Mouse (Mus musculus): ENCODE measurements around the gene Sox14. TPM values are rescaled to one million over a fixed set of nuclear protein-coding genes. Genes with fewer than 3 reads are reported as not detected.

Gene Sox14
- polyA plus RNA-seq, 1 experiment from 2014 or later = 1.9 TPM

DNA sequence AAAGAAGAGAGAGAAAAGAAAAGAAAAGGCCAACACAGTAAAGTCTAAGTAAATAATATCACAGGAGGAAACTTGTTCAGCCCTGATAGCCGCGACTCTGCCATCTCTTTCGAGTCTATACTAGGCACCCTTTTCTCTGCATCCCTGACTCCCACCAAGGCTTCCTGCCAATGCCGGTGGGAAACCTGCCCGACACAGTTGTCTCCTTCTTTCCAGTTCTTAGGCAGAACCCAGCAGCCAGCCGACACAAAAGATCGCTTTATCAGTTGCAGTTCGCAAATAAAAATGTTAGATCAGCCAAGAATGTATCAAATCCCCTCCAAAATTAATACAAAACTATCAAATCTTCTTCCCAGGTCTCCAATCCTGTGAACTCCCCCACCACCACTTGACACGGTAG lies 13.0 kb downstream of the Sox14 start:
- Histone ChIP-seq H3K27me3 (ENCODE audit: control insufficient read depth, insufficient read depth, low read length) (peaks cover 26% of the 10 kb centered on the region), H3K27ac (ENCODE audit: low read depth, low read length) (no peak overlapping the region), H3K9me3 (ENCODE audit: control insufficient read depth, low read length) (no peaks in the 10 kb centered on the region), H3K4me1 (replicated peaks; ENCODE audit: control insufficient read depth, insufficient read depth, low read length) (no peaks in the 10 kb centered on the region), H3K4me2 (ENCODE audit: low read depth, low read length, severe bottlenecking) (no peak overlapping the region), H3K4me3 (ENCODE audit: low read depth, low read length) (no peak overlapping the region), H3K36me3 (ENCODE audit: control insufficient read depth, insufficient read depth, low read length) (no peaks in the 10 kb centered on the region), H3K9ac (ENCODE audit: low read length) (no peak overlapping the region)
- ATAC-seq (replicated peaks; ENCODE audit: low FRiP score) (no peak), DNase-seq (ENCODE audit: low spot score) (no peak)
- 87% methylated on average over 9 of the region's 9 CpGs for WGBS

GRCm38 (mm10) chr9:99854486-99854885 lies 21.5 kb downstream of the Sox14 start:
- Histone ChIP-seq H3K9me3 (ENCODE audit: control insufficient read depth, low read length) (no peaks in the 10 kb centered on the region), H3K4me3 (ENCODE audit: low read depth, low read length) (no peak overlapping the region), H3K4me2 (ENCODE audit: low read depth, low read length, severe bottlenecking) (no peak overlapping the region), H3K27me3 (ENCODE audit: control insufficient read depth, insufficient read depth, low read length) (peaks cover 5% of the 10 kb centered on the region; the same call in 1 of the 2 replicates), H3K9ac (ENCODE audit: low read length) (no peak overlapping the region), H3K4me1 (replicated peaks; ENCODE audit: control insufficient read depth, insufficient read depth, low read length) (0 out of 2 replicates have a peak, but pooled peaks cover 2% of the 10 kb centered on the region), H3K27ac (ENCODE audit: low read depth, low read length) (no peak overlapping the region), H3K36me3 (ENCODE audit: control insufficient read depth, insufficient read depth, low read length) (no peaks in the 10 kb centered on the region)
- 92% methylated on average over 2 of the region's 2 CpGs for WGBS
- DNase-seq (ENCODE audit: low spot score) = no peak
- no peak for ATAC-seq (replicated peaks; ENCODE audit: low FRiP score)

- no peak overlapping the region for H3K27ac ChIP-seq (ENCODE audit: low read depth, low read length)
- H3K9ac ChIP-seq (ENCODE audit: low read length) = no peak overlapping the region
- 27% methylated on average over 11 of the region's 11 CpGs for WGBS
- no peak overlapping the region for H3K4me2 ChIP-seq (ENCODE audit: low read depth, low read length, severe bottlenecking)
- 0 out of 2 replicates have a peak, but pooled peaks cover 2% of the 10 kb centered on the region for H3K4me1 ChIP-seq (replicated peaks; ENCODE audit: control insufficient read depth, insufficient read depth, low read length)
- H3K4me3 ChIP-seq (ENCODE audit: low read depth, low read length) = no peak overlapping the region
- H3K36me3 ChIP-seq (ENCODE audit: control insufficient read depth, insufficient read depth, low read length) = no peaks in the 10 kb centered on the region
- no peak for ATAC-seq (replicated peaks; ENCODE audit: low FRiP score)
- no peaks in the 10 kb centered on the region for H3K9me3 ChIP-seq (ENCODE audit: control insufficient read depth, low read length)
- DNase-seq (ENCODE audit: low spot score) = no peak
- peaks cover 5% of the 10 kb centered on the region; the same call in 1 of the 2 replicates for H3K27me3 ChIP-seq (ENCODE audit: control insufficient read depth, insufficient read depth, low read length)
Measured at GRCm38 (mm10) chr9:99853356-99853755, 22.6 kb downstream of the Sox14 start.

DNA sequence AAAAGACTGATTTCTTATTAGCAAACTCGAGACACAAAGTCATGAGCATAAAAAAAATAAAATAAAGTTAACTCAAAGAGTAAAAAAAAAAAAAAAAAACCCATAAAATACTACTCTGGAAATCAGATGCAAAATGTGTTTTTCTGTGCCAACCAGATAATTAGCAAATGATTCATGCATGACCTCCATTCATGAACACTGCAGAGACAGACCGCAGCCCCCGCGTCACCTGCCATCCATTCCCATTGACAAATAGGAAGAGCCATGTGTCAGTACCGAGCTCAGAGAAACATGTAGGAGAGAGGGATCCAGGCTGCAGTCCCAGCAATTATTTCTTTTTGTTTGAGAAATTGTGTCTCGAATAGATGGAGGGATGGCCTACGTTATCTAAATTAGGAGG lies 25.6 kb downstream of the Sox14 start:
- DNase-seq (ENCODE audit: low spot score) = no peak
- H3K27ac ChIP-seq (ENCODE audit: low read depth, low read length) = no peak overlapping the region
- H3K4me2 ChIP-seq (ENCODE audit: low read depth, low read length, severe bottlenecking) = no peak overlapping the region
- H3K36me3 ChIP-seq (ENCODE audit: control insufficient read depth, insufficient read depth, low read length) = no peaks in the 10 kb centered on the region
- ATAC-seq (replicated peaks; ENCODE audit: low FRiP score) = no peak
- 79% methylated on average over 7 of the region's 7 CpGs for WGBS
- no peaks in the 10 kb centered on the region for H3K9me3 ChIP-seq (ENCODE audit: control insufficient read depth, low read length)
- no peak overlapping the region for H3K4me3 ChIP-seq (ENCODE audit: low read depth, low read length)
- 0 out of 2 replicates have a peak, but pooled peaks cover 2% of the 10 kb centered on the region for H3K4me1 ChIP-seq (replicated peaks; ENCODE audit: control insufficient read depth, insufficient read depth, low read length)
- H3K9ac ChIP-seq (ENCODE audit: low read length) = no peak overlapping the region
- no peaks in the 10 kb centered on the region; the same call in 1 of the 2 replicates for H3K27me3 ChIP-seq (ENCODE audit: control insufficient read depth, insufficient read depth, low read length)

GRCm38 (mm10) chr9:99848327-99848726 lies 27.6 kb downstream of the Sox14 start:
- Histone ChIP-seq H3K27me3 (ENCODE audit: control insufficient read depth, insufficient read depth, low read length) (no peaks in the 10 kb centered on the region; the same call in 1 of the 2 replicates), H3K4me3 (ENCODE audit: low read depth, low read length) (no peak overlapping the region), H3K36me3 (ENCODE audit: control insufficient read depth, insufficient read depth, low read length) (no peaks in the 10 kb centered on the region), H3K9ac (ENCODE audit: low read length) (no peak overlapping the region), H3K4me2 (ENCODE audit: low read depth, low read length, severe bottlenecking) (no peak overlapping the region), H3K27ac (ENCODE audit: low read depth, low read length) (no peak overlapping the region), H3K4me1 (replicated peaks; ENCODE audit: control insufficient read depth, insufficient read depth, low read length) (0 out of 2 replicates have a peak, but pooled peaks cover under 1% of the 10 kb centered on the region), H3K9me3 (ENCODE audit: control insufficient read depth, low read length) (no peaks in the 10 kb centered on the region)
- DNase-seq (ENCODE audit: low spot score) (no peak), ATAC-seq (replicated peaks; ENCODE audit: low FRiP score) (0 out of 2 replicates have a peak, but pooled peaks have one; percentile 30)
- 30% methylated on average over 8 of the region's 8 CpGs for WGBS

GRCm38 (mm10) chr9:99846820-99847219 lies 29.1 kb downstream of the Sox14 start:
- H3K27me3 ChIP-seq (ENCODE audit: control insufficient read depth, insufficient read depth, low read length) = no peaks in the 10 kb centered on the region
- no peaks in the 10 kb centered on the region for H3K36me3 ChIP-seq (ENCODE audit: control insufficient read depth, insufficient read depth, low read length)
- H3K9me3 ChIP-seq (ENCODE audit: control insufficient read depth, low read length) = no peaks in the 10 kb centered on the region
- H3K4me3 ChIP-seq (ENCODE audit: low read depth, low read length) = no peak overlapping the region
- no peaks in the 10 kb centered on the region for H3K4me1 ChIP-seq (replicated peaks; ENCODE audit: control insufficient read depth, insufficient read depth, low read length)
- 2% methylated on average over 4 of the region's 4 CpGs for WGBS
- DNase-seq (ENCODE audit: low spot score) (peak; percentile 88), ATAC-seq (replicated peaks; ENCODE audit: low FRiP score) (peak; percentile 61; the same call in 1 of the 2 replicates)
- no peak overlapping the region for H3K4me2 ChIP-seq (ENCODE audit: low read depth, low read length, severe bottlenecking)
- no peak overlapping the region for H3K27ac ChIP-seq (ENCODE audit: low read depth, low read length)
- no peak overlapping the region for H3K9ac ChIP-seq (ENCODE audit: low read length)

GRCm38 (mm10) chr9:99839367-99839766 lies 36.6 kb downstream of the Sox14 start:
- WGBS = 93% methylated on average over 3 of the region's 3 CpGs
- no peaks in the 10 kb centered on the region for H3K36me3 ChIP-seq (ENCODE audit: control insufficient read depth, insufficient read depth, low read length)
- no peak overlapping the region for H3K27ac ChIP-seq (ENCODE audit: low read depth, low read length)
- DNase-seq (ENCODE audit: low spot score) (no peak), ATAC-seq (replicated peaks; ENCODE audit: low FRiP score) (no peak)
- no peak overlapping the region for H3K4me2 ChIP-seq (ENCODE audit: low read depth, low read length, severe bottlenecking)
- H3K27me3 ChIP-seq (ENCODE audit: control insufficient read depth, insufficient read depth, low read length) = no peaks in the 10 kb centered on the region
- no peak overlapping the region for H3K9ac ChIP-seq (ENCODE audit: low read length)
- no peak overlapping the region for H3K4me3 ChIP-seq (ENCODE audit: low read depth, low read length)
- no peaks in the 10 kb centered on the region for H3K4me1 ChIP-seq (replicated peaks; ENCODE audit: control insufficient read depth, insufficient read depth, low read length)
- H3K9me3 ChIP-seq (ENCODE audit: control insufficient read depth, low read length) = no peaks in the 10 kb centered on the region

DNA sequence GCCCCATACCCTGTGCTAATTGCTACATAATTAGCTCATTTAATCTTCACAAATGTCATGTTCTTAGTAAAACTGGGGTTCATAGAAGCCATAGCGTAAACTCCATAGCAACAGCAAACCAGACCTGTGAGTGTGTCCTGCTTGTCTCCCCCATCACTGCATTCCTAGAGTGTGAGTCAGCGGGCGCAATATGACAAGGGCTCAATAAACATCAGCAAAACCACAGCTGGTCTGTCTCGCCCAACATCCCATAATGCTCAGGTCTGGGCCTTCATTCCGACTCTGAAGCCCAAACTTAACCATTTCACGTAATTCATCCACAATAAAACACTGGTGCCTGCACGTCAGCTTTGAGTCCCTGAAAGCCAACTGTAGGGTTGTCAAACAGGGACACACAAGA lies 37.1 kb downstream of the Sox14 start:
- H3K9ac ChIP-seq (ENCODE audit: low read length) = no peak overlapping the region
- H3K4me2 ChIP-seq (ENCODE audit: low read depth, low read length, severe bottlenecking) = no peak overlapping the region
- no peak overlapping the region for H3K27ac ChIP-seq (ENCODE audit: low read depth, low read length)
- no peaks in the 10 kb centered on the region for H3K9me3 ChIP-seq (ENCODE audit: control insufficient read depth, low read length)
- H3K4me1 ChIP-seq (replicated peaks; ENCODE audit: control insufficient read depth, insufficient read depth, low read length) = no peaks in the 10 kb centered on the region
- no peaks in the 10 kb centered on the region for H3K36me3 ChIP-seq (ENCODE audit: control insufficient read depth, insufficient read depth, low read length)
- no peaks in the 10 kb centered on the region for H3K27me3 ChIP-seq (ENCODE audit: control insufficient read depth, insufficient read depth, low read length)
- 82% methylated on average over 7 of the region's 7 CpGs for WGBS
- H3K4me3 ChIP-seq (ENCODE audit: low read depth, low read length) = no peak overlapping the region
- no peak for DNase-seq (ENCODE audit: low spot score)
- no peak for ATAC-seq (replicated peaks; ENCODE audit: low FRiP score)

GRCm38 (mm10) chr9:99836707-99837106 lies 39.3 kb downstream of the Sox14 start:
- no peak for DNase-seq (ENCODE audit: low spot score)
- H3K4me3 ChIP-seq (ENCODE audit: low read depth, low read length) = no peak overlapping the region
- H3K27ac ChIP-seq (ENCODE audit: low read depth, low read length) = no peak overlapping the region
- no peaks in the 10 kb centered on the region for H3K9me3 ChIP-seq (ENCODE audit: control insufficient read depth, low read length)
- H3K4me2 ChIP-seq (ENCODE audit: low read depth, low read length, severe bottlenecking) = no peak overlapping the region
- no peak overlapping the region for H3K9ac ChIP-seq (ENCODE audit: low read length)
- H3K36me3 ChIP-seq (ENCODE audit: control insufficient read depth, insufficient read depth, low read length) = no peaks in the 10 kb centered on the region
- no peak for ATAC-seq (replicated peaks; ENCODE audit: low FRiP score)
- H3K4me1 ChIP-seq (replicated peaks; ENCODE audit: control insufficient read depth, insufficient read depth, low read length) = no peaks in the 10 kb centered on the region
- WGBS = 95% methylated on average over 12 of the region's 12 CpGs
- no peaks in the 10 kb centered on the region for H3K27me3 ChIP-seq (ENCODE audit: control insufficient read depth, insufficient read depth, low read length)
